Mouse (Mus musculus): ENCODE measurements around the gene Plcl1.

The Plcl1 gene

GRCm38 (mm10) chr1:55523966-55524365, 118.2 kb downstream of the Plcl1 start:
- no peak for DNase-seq (ENCODE audit: low read depth, low spot score)

- DNase-seq (ENCODE audit: low read depth, low spot score) = no peak
Measured at GRCm38 (mm10) chr1:55525100-55525499, 119.4 kb downstream of the Plcl1 start.

- DNase-seq (ENCODE audit: low read depth, low spot score) = no peak
Measured at GRCm38 (mm10) chr1:55525748-55526147, 120.0 kb downstream of the Plcl1 start.

GRCm38 (mm10) chr1:55528547-55529304, 123.0 kb downstream of the Plcl1 start:
- DNase-seq (ENCODE audit: low read depth, low spot score) = peak; percentile 18

GRCm38 (mm10) chr1:55533823-55534222, 128.1 kb downstream of the Plcl1 start:
- no peak for DNase-seq (ENCODE audit: low read depth, low spot score)

GRCm38 (mm10) chr1:55554405-55554804, 148.7 kb downstream of the Plcl1 start:
- DNase-seq (ENCODE audit: low read depth, low spot score) = no peak

GRCm38 (mm10) chr1:55557960-55558359, 152.2 kb downstream of the Plcl1 start:
- DNase-seq (ENCODE audit: low read depth, low spot score) = no peak

- DNase-seq (ENCODE audit: low read depth, low spot score) = peak; percentile 29
Measured at GRCm38 (mm10) chr1:55558409-55558808, 152.7 kb downstream of the Plcl1 start.

- DNase-seq (ENCODE audit: low read depth, low spot score) = no peak
Measured at GRCm38 (mm10) chr1:55559998-55560397, 154.3 kb downstream of the Plcl1 start.

GRCm38 (mm10) chr1:55565933-55566332, 160.2 kb downstream of the Plcl1 start:
- no peak for DNase-seq (ENCODE audit: low read depth, low spot score)

GRCm38 (mm10) chr1:55567801-55568360, 162.2 kb downstream of the Plcl1 start:
- no peak for DNase-seq (ENCODE audit: low read depth, low spot score)

GRCm38 (mm10) chr1:55570225-55570624, 164.5 kb downstream of the Plcl1 start:
- DNase-seq (ENCODE audit: low read depth, low spot score) = no peak

GRCm38 (mm10) chr1:55571399-55571798, 165.7 kb downstream of the Plcl1 start:
- no peak for DNase-seq (ENCODE audit: low read depth, low spot score)

GRCm38 (mm10) chr1:55572202-55572601, 166.5 kb downstream of the Plcl1 start:
- DNase-seq (ENCODE audit: low read depth, low spot score) = no peak

GRCm38 (mm10) chr1:55572664-55573063, 166.9 kb downstream of the Plcl1 start:
- no peak for DNase-seq (ENCODE audit: low read depth, low spot score)

GRCm38 (mm10) chr1:55575916-55576315, 170.2 kb downstream of the Plcl1 start:
- no peak for DNase-seq (ENCODE audit: low read depth, low spot score)

- DNase-seq (ENCODE audit: low read depth, low spot score) = no peak
Measured at GRCm38 (mm10) chr1:55581752-55582151, 176.0 kb downstream of the Plcl1 start.

GRCm38 (mm10) chr1:55585441-55585840, 179.7 kb downstream of the Plcl1 start:
- DNase-seq (ENCODE audit: low read depth, low spot score) = no peak

- no peak for DNase-seq (ENCODE audit: low read depth, low spot score)
Measured at GRCm38 (mm10) chr1:55588090-55588489, 182.4 kb downstream of the Plcl1 start.

- no peak for DNase-seq (ENCODE audit: low read depth, low spot score)
Measured at GRCm38 (mm10) chr1:55590047-55590446, 184.3 kb downstream of the Plcl1 start.

- DNase-seq (ENCODE audit: low read depth, low spot score) = no peak
Measured at GRCm38 (mm10) chr1:55600496-55600895, 194.8 kb downstream of the Plcl1 start.

GRCm38 (mm10) chr1:55604593-55604992, 198.9 kb downstream of the Plcl1 start:
- DNase-seq (ENCODE audit: low read depth, low spot score) = no peak

- DNase-seq (ENCODE audit: low read depth, low spot score) = no peak
Measured at GRCm38 (mm10) chr1:55605450-55605849, 199.7 kb downstream of the Plcl1 start.

All from telencephalon, adult 2 months (tissue).